Mouse (Mus musculus) brain, embryonic 14.5 days (tissue): ENCODE results near the gene Srrm3. TPM values are rescaled to one million over a fixed set of nuclear protein-coding genes. Genes with fewer than 3 reads are reported as not detected.

Experiments used
- DNase-seq: peaks from one replicate; pipeline ENCODE4 v3.0.0-alpha.2; 2011; ENCODE audit warnings: low read depth
- CTCF ChIP-seq: fragments of 200-500 bp; IDR thresholded peaks from 2 replicates; pipeline ENCODE4 v1.5.1; 2012; ENCODE audit warnings: inconsistent platforms, mild to moderate bottlenecking, moderate library complexity, borderline replicate concordance; ENCODE audit not compliant: insufficient read depth, insufficient read length; ENCODE audit errors: extremely low read depth
- POLR2A ChIP-seq: fragments of 200-500 bp; IDR thresholded peaks from 2 replicates; pipeline ENCODE4 v1.6.1; 2012; ENCODE audit warnings: mild to moderate bottlenecking, inconsistent platforms, borderline replicate concordance; ENCODE audit not compliant: poor library complexity, insufficient read depth, insufficient read length, severe bottlenecking; ENCODE audit errors: extremely low read depth
- polyA plus RNA-seq: library from polyadenylated mRNA; depleted of rRNA; stranded (reverse); fragments of >200 nt; gene quantifications from 2 replicates; pipeline ENCODE4 v1.2.3, GENCODE M21; 2012

Srrm3 gene
- polyA plus RNA-seq, 1 experiment, result 82.6 TPM

DNA sequence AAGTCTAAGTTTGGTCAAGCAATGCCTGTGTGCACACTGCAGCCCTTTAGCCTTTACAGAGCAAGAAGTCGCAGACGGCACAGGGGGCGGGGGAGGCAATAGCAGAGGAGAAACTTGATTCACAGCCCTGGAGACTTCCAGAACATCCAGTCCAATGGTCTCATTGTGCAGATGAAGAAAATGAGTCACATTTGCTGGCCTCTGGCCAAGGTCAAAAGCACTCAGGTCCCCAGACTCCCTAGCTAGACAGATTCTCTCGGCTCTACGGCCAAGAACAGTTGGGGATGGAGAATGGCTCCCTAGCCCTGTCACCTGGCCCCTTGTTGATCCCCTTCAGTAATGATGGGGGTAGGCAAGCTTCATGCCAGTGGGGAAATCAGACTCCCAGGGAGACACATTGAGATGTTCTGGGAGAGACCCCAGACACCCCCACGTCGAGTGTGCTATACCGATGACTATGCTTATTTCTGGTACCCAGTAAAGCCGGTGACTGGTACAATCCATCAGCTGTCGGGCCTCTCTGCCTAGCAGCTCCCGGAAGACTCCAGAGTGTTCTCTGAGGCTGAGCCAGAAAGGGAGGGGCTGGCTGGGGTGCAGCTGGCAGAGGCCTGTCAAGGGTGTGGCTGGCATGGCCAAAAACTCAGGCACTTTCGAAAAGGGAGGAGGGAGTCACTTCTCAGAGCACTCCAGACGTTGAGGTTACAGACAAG is 72.9 kb downstream of the Srrm3 start:
- TF ChIP-seq CTCF (no peak), POLR2A (no peak)
- peak; percentile 83 for DNase-seq

DNA sequence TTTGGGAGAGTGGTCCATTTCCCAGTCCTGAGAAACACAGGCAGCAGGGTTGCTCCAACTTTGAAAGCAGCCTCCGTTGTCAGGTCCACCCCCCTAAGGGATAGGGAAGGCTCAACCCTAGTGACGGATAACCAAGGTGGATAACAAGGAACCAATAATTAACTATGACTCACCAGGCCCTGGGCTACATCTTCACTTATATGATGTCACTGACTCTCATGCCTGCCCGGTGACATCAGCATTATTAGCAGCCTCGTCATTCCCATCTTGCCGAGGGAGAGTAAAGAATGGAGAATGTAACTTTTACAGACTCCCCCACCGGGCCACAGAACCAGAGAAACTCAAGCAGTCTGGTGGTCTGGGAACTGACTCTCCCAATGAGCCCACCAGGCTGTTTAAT is 78.0 kb downstream of the Srrm3 start:
- no peak for DNase-seq

GRCm38 (mm10) chr5:135887675-135888102 is 81.0 kb downstream of the Srrm3 start, which contains the start of gene Hspb1:
Gene Hspb1, plus strand, starts transcription at chr5:135887919.
- TF ChIP-seq POLR2A (no peak), CTCF (no peak)
- DNase-seq, result peak; percentile 53

More for the DNA sequence above, 78.0 kb downstream of the Srrm3 start:
- no peak for TF ChIP-seq POLR2A
- TF ChIP-seq CTCF, result no peak

GRCm38 (mm10) chr5:135888405-135889215 is 81.9 kb downstream of the Srrm3 start:
- no peak for DNase-seq

GRCm38 (mm10) chr5:135890323-135890722 is 83.6 kb downstream of the Srrm3 start:
- TF ChIP-seq POLR2A (no peak), CTCF (no peak)
- no peak for DNase-seq

More at GRCm38 (mm10) chr5:135888405-135889215, 81.9 kb downstream of the Srrm3 start:
- no peak for TF ChIP-seq CTCF
- TF ChIP-seq POLR2A, result no peak

GRCm38 (mm10) chr5:135890920-135891319 is 84.2 kb downstream of the Srrm3 start:
- TF ChIP-seq POLR2A (no peak), CTCF (no peak)
- no peak for DNase-seq

- TF ChIP-seq POLR2A (no peak), CTCF (no peak)
- no peak for DNase-seq
Measured at GRCm38 (mm10) chr5:135892589-135893351, 86.1 kb downstream of the Srrm3 start.

- TF ChIP-seq CTCF (no peak), POLR2A (no peak)
- DNase-seq, result no peak
Measured at GRCm38 (mm10) chr5:135894958-135895357, 88.3 kb downstream of the Srrm3 start.

- peak; percentile 79 for DNase-seq
- TF ChIP-seq POLR2A (no peak), CTCF (peak; percentile 52; the same call in 1 of the 2 replicates)
Measured at GRCm38 (mm10) chr5:135898028-135898427, 91.3 kb downstream of the Srrm3 start.

DNA sequence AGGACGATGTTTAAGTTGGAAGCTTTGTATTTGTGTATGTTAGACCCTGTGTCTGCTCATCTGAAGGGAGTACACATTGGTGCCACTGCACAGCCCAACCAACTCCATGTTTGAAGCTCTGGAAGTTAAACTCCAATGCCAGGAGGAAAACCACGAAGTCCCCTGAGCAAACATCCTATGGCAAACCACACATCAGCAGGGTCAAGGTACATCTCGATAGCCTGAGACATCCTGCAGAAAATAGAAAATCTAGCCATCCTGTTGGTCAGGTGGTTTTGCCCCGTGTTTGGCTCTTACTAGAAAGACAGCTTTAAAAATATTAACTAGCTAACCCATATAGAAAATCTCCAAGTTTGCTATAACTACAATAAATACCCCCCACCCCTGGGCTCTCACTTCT is 92.3 kb downstream of the Srrm3 start:
- TF ChIP-seq CTCF, result no peak
- no peak for TF ChIP-seq POLR2A
- no peak for DNase-seq

DNA sequence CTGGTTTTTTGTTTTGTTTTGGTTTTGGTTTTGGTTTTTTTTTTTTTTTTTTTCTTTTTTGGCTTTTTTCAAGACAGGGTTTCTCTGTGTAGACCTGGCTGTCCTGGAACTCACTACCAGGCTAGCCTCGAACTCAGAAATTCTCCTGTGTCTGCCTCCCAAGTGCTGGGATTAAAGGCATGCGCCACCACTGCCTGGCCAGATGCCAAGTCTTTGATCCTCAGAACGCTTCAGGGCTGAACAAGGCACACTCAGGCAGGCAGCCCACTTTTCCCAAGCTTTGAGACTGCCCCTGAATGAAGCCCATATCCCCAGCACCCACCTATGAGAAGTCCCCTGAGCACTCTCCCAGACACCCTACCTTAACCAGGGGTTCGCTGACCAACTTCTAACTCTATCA is 93.1 kb downstream of the Srrm3 start:
- DNase-seq, result no peak
- no peak for TF ChIP-seq CTCF
- no peak for TF ChIP-seq POLR2A
